Mouse (Mus musculus) myocyte (in vitro differentiated cells): ENCODE measurements at regions not wholly inside any gene's neighbourhood (a gene's known extent, or its start where the extent isn't known, plus 50 kb on each side); places are given as distances from the start of the nearest gene placed in this dataset.

ENCODE experiments used
- CEBPB ChIP-seq: IDR thresholded peaks from 2 replicates; pipeline ENCODE4 v1.6.1; 2011; ENCODE audit warnings: mild to moderate bottlenecking, moderate library complexity; ENCODE audit not compliant: poor library complexity, insufficient read depth, severe bottlenecking
- E2F4 ChIP-seq: IDR thresholded peaks from one replicate; pipeline ENCODE4 v1.6.1; 2011; ENCODE audit warnings: mild to moderate bottlenecking, control low read depth, moderate library complexity; ENCODE audit not compliant: insufficient read depth
- MAX ChIP-seq: IDR thresholded peaks from one replicate; pipeline ENCODE4 v1.6.1; 2011; ENCODE audit warnings: low read depth, mild to moderate bottlenecking, control low read depth
- MYOD1 ChIP-seq, 3 experiments: IDR thresholded peaks; one replicate each; pipeline ENCODE4 v1.6.1; 2011; ENCODE audit warnings: control low read depth in 2 of 3, low read depth in 2 of 3, mild to moderate bottlenecking in 2 of 3, moderate library complexity in 1 of 3; ENCODE audit not compliant: insufficient read length in 2 of 3, control insufficient read depth in 1 of 3
- MYOG ChIP-seq, 3 experiments: IDR thresholded peaks; one replicate each; pipeline ENCODE4 v1.6.1; 2011; ENCODE audit warnings: control low read depth in 2 of 3, low read depth in 2 of 3, mild to moderate bottlenecking in 2 of 3; ENCODE audit not compliant: insufficient read length in 2 of 3, control insufficient read depth in 1 of 3, insufficient read depth in 1 of 3
- POLR2A ChIP-seq: IDR thresholded peaks from one replicate; pipeline ENCODE4 v1.6.1; 2011; ENCODE audit warnings: low read depth, mild to moderate bottlenecking, control low read depth, moderate library complexity; ENCODE audit not compliant: insufficient read length
- POLR2AphosphoS2 ChIP-seq: IDR thresholded peaks from one replicate; pipeline ENCODE4 v1.6.1; 2011; ENCODE audit warnings: low read depth, control low read depth; ENCODE audit not compliant: insufficient read length
- REST ChIP-seq: IDR thresholded peaks from one replicate; pipeline ENCODE4 v1.6.1; 2011; ENCODE audit warnings: mild to moderate bottlenecking, control low read depth, moderate library complexity; ENCODE audit not compliant: insufficient read depth, insufficient read length
- TCF12 ChIP-seq: IDR thresholded peaks from one replicate; pipeline ENCODE4 v1.6.1; 2011; ENCODE audit warnings: mild to moderate bottlenecking, control low read depth; ENCODE audit not compliant: poor library complexity, insufficient read depth, severe bottlenecking
- TCF3 ChIP-seq: IDR thresholded peaks from one replicate; pipeline ENCODE4 v1.6.1; 2011; ENCODE audit warnings: low read depth, control low read depth; ENCODE audit not compliant: insufficient read length
- USF1 ChIP-seq: IDR thresholded peaks from one replicate; pipeline ENCODE4 v1.6.1; 2011; ENCODE audit warnings: low read depth, mild to moderate bottlenecking, control low read depth, moderate library complexity

DNA sequence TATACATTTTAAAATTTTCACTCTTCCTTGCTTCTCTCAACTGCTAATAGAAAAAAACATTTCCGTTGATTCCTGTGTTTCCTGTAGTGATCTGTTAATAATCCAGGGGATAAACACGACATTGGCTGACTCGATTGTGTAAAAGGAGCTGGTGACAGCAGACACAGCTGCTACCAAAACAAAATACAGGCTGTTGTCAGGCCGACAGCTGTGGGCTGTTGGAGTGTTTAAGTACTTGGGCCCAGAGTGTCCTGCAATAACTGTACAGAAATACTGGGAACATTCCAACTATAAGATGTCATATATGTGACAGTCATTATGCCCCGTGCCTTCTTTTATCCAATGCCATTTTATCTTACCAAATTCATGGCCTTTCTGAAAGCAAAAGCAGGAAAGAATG, 489.9 kb downstream of the D3Ertd751e start:
- TF ChIP-seq POLR2A (no peak), CEBPB (no peak), USF1 (no peak), E2F4 (no peak), TCF3 (no peak), MYOD1 (IDR thresholded peaks at IDR 0.05; ENCODE audit: control insufficient read depth in 1 of 3, insufficient read length in 2 of 3, low read depth in 2 of 3) (no peak), POLR2AphosphoS2 (no peak), MAX (no peak), MYOG (IDR thresholded peaks at IDR 0.05; ENCODE audit: control insufficient read depth in 1 of 3, insufficient read depth in 1 of 3, insufficient read length in 2 of 3, low read depth in 2 of 3) (no peak), TCF12 (no peak), REST (no peak)
